Mouse (Mus musculus) thymus, adult 2 months (tissue): ENCODE measurements around the gene Krtap4-13.

ENCODE experiments used
- CTCF ChIP-seq: fragments of 200-500 bp; IDR thresholded peaks from 2 replicates; pipeline ENCODE4 v1.5.1; 2012; ENCODE audit warnings: mild to moderate bottlenecking, control low read depth, low read length, moderate library complexity, borderline replicate concordance; ENCODE audit not compliant: control insufficient read depth, poor library complexity, insufficient read depth; ENCODE audit errors: extremely low read depth
- POLR2A ChIP-seq: fragments of 200-500 bp; IDR thresholded peaks from 2 replicates; pipeline ENCODE4 v1.6.1; 2012; ENCODE audit warnings: mild to moderate bottlenecking, low read length, control low read depth, moderate library complexity; ENCODE audit not compliant: control insufficient read depth, poor library complexity, insufficient read depth; ENCODE audit errors: extremely low read depth

DNA sequence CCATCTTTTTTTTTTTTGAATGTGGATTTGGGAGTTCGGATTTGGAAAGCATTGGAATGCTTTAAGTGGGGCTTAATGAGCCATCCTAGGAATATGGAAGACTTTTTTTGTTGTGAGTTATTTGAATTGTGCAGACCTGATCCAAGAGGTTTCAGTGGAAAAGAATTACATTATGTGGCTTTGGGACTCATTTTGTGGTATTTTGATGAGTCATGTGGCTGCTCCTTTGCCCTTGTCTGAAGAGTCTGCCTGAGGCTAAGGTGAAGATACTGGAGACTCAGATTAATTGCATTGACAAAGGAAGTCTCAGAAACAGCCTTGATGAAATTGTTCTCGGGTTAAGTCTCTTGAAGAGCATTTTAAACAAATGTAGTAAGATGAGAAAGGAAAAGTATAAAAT, 41.3 kb downstream of the Krtap4-13 start:
- TF ChIP-seq CTCF (no peak), POLR2A (no peak)
